Mouse (Mus musculus) thymus, adult 2 months (tissue): ENCODE measurements around the gene Fblim1.

ENCODE experiments used
- CTCF ChIP-seq: fragments of 200-500 bp; IDR thresholded peaks from 2 replicates; pipeline ENCODE4 v1.5.1; 2012; ENCODE audit warnings: mild to moderate bottlenecking, control low read depth, low read length, moderate library complexity, borderline replicate concordance; ENCODE audit not compliant: control insufficient read depth, poor library complexity, insufficient read depth; ENCODE audit errors: extremely low read depth
- POLR2A ChIP-seq: fragments of 200-500 bp; IDR thresholded peaks from 2 replicates; pipeline ENCODE4 v1.6.1; 2012; ENCODE audit warnings: mild to moderate bottlenecking, low read length, control low read depth, moderate library complexity; ENCODE audit not compliant: control insufficient read depth, poor library complexity, insufficient read depth; ENCODE audit errors: extremely low read depth

GRCm38 (mm10) chr4:141641353-141641771 is 35.5 kb upstream of the Fblim1 start:
- no peak for TF ChIP-seq CTCF
- TF ChIP-seq POLR2A = no peak
